Mouse (Mus musculus) frontal cortex, adult 2 months (tissue): ENCODE measurements around the gene Cobl. TPM values are rescaled to one million over a fixed set of nuclear protein-coding genes. Genes with fewer than 3 reads are reported as not detected.

Experiments
- DNase-seq, 2 experiments: peaks; one replicate each; pipeline ENCODE4 v3.0.0; 2022; ENCODE audit warnings: low spot score in 1 of 2; ENCODE audit errors: extremely low spot score in 1 of 2
- polyA plus RNA-seq: library from polyadenylated mRNA; depleted of rRNA; stranded (reverse); fragments of >200 nt; gene quantifications from 2 replicates; pipeline ENCODE4 v1.2.3, GENCODE M21; 2012

Cobl gene
- polyA plus RNA-seq, 1 experiment: 33.1 TPM

DNA sequence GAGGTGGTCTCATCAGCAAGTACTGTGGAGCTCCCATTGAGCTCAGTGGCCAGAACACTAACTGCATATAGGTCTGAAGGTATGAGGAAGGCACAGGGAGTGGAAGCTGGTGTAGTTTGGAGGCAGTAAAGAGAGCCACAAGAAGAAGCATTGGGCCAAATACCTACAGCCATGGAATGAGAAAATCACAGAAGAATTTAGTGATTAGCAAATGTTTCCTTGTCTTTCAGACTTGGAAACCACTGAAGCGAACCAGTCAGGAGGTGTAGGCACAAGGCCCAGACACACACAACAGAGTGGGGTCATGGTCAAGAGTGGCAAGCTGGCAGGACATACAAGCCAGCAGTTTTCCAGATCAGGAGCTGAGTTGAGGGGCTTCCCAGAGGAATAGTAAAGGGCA is 230.6 kb downstream of the Cobl start:
- DNase-seq: no peak

DNA sequence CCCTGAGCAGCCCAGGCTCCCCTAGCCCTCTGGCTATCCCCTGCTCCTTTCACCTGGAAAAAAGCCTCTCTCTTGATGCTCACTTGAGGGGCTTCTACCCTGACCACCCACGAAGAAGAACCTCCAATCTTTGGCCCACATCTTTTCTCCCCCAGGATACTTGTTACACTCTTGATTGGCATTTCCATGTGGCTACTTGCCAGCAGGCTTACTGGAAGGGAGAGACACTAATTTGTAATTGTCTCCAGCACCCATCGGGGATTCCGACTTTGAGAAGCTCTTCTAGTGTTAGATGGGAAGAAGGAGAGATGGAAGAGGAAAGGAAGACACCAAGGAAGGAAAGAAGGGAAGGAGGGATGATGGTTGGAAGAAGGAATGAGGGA is 232.0 kb downstream of the Cobl start:
- peak in 1 of 2 experiments; percentile 20 for DNase-seq

DNA sequence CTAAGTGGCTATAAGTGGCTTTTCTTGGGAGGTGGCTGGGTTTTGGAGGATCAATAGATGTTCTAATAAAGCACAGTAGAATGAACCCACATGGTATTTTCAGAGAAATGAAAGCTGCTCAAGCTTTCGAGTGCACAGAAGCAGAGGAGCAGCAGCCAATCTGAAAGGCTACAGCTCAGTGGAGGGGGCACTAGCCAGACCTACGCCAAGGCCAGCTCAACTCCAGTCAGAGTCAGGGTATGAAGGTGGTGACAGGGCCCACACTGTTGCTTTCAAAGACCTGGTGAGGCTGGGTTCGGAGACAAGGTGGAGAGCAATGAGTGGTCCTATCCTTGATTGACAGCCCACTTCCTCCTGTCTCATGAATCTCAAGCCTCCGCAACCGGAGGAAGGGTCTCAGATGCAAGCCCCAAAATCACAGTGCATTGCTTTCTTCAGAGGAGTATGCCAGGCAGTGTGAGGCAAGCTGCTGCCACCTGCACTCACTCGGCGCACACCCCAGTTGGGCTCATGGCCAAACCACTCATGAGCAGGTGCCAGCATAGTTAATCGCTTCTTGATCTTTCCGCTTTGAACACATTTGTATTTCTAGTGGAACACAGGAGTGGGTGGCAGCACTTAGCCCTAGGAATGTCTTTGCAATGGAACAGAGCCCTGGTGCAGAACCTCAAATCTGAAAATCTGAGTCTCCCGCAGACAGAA is 232.6 kb downstream of the Cobl start:
- peak; percentile 46 to 82 for DNase-seq

DNA sequence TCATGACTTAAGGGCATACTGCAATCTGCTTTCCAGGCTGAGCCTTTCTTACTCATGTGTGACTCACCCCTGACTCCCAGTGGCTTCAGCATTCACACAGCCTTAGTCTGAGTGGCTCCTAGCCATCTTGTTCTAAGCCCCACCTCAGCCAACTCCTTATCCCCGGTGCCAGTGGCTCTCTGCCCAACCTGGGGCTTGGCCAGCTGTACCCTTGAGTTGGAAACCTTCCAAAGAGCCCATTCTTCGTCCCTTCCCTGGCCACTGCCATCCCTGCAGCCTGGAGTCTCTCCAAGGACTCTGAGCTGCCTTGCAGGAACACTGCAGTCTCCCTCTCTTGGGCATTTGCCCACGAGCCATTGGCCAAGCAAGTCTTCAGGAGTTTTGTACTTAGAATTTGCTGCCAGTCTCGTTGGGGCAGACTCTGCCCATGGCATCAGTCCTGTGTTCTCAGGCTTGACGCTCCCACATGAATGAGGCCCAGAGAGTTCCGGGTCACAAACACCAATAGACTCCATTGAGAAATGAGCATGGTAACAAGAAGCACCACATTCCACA is 233.2 kb downstream of the Cobl start:
- DNase-seq: peak; percentile 47 to 82

DNA sequence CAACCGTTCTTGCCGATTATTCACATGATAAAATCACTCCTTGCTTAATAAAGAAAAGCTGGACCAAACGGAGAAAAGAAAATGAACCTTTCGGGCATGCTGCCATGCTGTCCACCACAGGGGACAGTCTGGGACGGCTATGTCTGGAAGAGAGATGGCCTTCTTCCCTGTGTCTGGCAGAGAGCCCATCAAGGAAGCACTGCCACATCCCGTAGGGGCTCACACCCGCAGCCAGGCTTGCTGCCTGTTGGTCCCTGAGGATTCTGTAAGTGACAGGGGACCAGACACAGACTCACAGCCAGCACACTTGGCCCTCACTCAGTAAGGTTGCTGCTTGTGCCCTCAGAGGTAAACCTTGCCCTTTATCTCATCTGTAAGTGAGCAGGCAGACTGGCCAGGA is 235.3 kb downstream of the Cobl start:
- DNase-seq: no peak

DNA sequence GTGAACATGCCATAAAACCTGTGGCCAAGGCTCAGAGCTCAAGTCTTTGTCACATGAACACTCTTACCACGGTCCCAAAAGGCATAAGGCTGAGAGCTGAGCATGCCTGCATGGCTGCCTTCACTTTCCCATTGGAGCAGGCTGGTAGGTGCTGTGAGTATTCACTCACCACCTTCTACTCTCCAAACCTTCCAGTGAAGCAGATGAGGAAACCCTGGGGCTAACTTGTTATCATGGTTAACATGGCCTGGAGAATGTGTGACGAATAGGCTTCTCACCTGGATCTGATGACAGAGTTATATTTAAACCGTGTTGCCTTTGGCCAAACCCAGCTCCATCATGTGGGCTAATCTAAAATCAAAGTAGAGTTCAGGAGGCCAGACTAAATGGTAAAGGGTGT is 237.4 kb downstream of the Cobl start:
- DNase-seq: no peak

DNA sequence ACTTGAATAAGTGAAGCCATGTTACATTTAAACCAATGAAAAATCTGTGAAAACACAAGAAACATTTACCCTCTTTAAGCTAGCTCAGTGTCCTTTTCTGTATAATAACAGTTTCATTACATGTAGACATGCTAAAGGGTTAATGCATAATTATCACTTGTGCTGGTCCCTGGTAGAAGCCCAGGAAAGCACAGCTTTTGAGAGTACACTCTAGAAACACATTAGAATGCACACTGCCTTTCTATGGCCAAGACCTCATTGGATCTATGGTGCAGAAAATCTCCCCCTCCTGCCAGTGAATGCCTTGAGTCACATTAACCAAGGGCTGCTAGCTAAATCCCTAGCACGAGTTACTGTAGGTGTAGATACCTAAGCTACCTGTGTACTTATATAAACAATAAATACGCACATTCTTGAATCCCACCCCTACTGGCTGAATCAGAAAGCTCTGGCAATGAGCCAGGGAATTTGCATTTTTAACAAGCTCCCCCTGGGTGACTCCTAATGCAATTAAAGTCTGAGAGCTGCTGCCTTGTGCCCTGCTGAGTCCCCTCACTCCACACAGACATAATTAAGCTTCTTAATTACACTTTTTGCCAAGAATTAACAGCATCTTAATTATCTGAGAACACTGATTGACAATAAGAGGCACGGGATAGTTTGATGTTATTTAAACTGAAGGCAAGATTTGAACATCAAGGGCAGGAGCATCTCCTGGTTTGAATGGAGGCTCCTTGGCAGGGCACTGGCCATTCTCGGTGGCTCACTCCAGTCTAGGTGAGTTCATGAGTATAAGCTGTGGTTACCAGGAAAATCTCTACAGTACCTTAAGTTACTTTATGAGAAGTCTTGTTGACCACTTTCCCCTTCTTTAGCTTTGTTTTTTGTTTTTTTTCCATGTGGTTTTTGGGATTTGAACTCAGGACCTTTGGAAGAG is 244.9 kb downstream of the Cobl start:
- no peak for DNase-seq

DNA sequence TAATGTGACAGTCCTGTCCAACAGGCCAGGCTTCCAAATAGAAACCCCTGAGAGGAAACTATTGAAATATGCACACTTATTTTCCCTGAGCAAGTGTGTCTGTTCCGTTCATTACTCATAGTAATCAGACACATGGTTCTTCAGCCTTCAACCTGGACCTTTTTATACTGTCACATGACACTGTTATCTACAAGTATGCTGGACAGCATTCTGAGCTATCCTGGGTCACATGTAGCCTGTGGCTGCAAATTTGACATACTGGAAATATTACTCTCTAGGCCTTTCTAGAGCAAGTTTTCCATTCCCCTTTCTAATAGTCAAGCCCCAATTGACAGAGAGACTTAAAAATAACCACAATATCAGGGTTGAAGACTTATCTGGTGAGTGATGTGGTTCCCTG is 247.9 kb downstream of the Cobl start:
- DNase-seq: no peak

DNA sequence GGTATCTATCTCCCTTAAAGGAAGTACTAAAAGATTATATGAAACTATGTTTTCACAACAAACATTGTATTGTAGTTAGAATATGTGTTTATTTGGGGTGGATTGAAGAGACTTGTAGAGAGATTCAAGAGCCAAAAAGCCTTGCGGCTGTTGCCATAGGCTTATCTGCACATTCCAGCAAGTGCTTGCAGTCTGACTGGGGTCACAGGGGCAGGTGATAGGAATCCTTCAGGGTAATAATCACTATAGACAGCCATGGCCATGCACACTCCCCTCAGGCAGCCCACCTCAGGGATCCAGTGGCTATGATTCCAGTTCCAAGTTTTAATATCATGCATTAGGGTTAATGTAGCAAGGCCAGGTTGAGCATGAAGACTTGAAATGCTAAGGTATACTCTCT is 249.2 kb downstream of the Cobl start:
- DNase-seq: no peak

DNA sequence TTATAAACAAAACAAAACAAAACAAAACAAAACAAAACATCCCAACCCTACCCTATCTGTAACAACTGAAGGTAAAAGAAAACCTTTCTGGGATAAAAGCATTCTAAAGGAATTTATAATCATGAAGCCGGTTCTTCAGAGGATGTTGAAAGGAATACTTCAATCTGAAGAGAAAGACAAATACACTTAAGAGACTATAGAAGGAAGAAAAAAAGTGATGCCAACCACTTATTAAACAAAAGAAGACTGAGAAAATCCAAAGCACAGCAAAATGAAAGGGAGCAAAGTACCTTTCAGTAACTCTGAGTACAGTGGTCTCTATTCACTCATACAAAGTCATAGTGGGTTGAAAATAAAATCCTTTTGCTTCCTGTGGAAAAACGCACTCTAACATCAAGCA is 256.2 kb downstream of the Cobl start:
- no peak for DNase-seq

DNA sequence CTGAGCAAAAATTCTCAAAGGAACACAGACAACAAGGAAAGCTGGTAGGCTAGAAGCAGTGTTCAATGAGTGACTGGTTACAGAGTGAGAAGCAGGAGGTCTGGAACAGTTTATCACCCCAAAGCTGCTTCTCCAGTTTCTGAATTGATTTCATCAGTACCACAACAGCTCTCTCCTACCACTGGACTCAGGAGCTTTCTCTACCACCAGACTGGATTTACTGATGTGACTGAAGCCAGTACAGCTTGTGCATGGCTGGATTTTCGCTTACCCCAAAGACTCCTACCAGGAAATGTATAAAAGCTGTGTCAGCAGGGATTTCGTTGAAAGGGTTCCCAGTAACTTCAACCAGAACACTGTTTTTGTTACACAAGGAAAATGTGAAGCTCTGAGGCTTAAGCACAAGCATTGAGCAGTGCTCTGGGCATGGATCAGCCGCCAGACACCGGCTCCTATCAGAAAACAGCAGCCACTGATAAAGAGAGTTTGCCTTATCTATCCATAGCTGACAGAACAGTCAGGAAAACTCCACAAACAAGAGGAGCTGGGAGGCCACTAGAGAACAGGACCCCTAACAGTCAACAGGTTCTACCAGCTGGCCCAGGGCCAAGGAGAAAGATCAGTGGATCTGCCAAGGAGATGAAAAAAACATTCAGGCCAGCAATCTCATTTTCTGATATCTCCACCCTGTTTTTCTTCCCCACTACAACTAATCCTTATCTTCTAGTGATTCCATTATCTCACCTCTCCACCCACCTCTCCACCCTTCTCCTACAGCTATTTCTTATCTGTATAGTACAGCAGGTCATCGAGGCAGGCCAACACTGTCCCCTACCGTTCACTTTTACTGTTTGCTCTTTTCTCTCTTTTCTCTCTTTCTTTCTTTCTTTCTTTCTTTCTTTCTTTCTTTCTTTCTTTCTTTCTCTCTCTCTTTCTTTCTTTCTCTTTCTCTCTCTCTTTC is 259.3 kb downstream of the Cobl start:
- DNase-seq: no peak

DNA sequence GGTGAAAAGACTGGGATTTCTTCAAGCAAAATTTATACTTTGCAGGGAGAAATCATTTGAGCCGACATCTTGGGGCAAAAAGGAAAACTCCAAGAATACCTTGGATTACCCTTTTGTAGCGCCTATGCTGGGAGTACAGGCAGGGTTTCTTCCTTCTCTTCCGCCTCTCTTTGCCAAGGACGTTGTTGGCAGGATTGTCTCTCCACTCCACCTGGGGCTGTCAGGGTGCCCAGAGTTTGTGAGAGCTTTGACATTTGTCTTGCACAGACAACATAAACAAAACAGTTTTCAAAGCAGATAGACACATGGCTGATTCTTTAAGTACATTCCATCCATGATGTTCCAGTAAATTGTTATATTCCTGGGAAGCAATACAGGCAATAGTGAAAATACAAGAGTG is 265.3 kb downstream of the Cobl start:
- DNase-seq: no peak

DNA sequence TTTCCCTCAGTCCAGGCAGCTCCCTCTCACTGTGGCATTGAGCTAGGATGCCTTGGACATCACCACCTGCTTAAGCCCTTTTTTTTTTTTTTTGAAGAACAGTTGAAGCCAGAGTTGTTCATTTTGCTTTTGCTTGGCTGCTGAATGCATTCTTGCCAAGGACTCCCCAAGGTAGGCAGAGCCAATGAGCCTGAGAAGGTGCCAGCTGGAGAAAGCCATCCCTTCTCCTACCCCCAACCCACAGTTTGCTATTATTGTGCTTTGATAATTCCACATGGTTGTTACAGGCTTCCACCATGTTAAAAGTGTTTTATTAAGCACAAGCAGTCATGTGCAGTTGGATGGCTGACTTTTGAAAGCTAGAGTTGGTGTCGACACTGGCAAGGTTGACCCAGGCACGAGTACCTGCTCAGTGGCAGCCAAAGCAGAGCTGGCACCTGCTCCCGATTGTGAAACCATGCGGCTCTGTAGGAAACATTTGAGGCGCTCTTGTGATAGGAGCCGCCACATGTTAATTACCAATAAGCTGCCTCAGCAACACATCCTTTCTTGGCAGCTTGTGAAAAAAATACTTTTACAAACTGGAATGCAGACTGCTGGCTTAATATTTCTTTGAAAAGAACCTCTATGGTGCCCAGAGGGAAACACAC is 265.9 kb downstream of the Cobl start:
- DNase-seq: no peak

DNA sequence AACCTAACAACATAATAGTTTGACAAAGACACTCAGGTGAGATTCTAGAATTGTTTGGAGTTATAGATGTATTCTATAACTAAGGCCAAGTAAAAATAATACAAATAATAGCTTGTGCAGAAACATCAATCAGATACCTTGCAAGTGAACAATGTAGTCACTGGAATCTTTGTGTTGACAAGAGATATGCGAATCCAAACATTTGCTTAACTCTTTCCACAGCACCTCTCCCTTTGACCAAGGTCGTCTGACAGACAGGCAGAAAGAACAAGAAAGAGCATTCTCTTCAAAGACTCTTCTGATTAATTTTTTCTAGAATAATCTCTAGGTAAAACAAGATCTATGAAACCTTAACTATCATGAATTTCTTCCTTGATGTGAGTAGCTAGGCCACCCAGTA is 266.7 kb downstream of the Cobl start:
- DNase-seq: no peak

DNA sequence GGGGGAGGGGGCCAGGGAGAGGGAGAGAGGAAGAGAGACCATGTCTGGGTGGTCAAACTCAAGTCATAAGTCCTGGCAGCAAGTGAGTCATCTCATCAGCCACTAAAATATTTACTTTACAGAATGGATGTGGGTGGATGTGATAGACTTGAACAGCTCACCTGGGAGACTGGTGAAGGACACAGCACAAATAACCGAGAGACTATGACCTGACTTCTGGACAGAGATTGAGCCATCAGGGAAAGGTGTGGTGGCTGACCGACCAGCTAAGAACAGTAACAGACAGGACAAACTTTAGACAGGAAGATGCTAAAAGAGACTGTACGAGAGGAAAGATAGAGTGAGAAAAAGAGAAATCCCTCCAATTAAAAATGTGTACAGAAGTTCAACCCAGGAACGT is 267.2 kb downstream of the Cobl start:
- DNase-seq: no peak

DNA sequence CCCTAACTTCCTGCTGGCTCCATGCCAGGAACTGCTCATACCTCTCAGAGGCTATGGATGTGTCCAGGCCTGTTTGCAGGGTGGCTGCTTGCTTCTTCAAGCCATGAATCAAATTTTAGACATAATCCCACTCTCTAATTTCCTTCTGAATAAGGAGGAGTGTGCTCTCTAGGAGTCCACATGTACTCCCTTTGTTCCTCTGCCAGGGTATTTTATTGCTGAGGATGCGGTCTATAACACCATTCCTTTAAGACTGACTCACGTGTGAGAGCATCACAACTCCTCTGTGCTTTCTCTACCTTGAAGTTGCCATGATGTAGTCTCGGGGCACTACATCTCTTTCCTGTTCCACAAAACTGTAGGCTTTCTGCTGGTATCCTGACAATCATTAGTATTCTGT is 269.4 kb downstream of the Cobl start:
- no peak for DNase-seq

DNA sequence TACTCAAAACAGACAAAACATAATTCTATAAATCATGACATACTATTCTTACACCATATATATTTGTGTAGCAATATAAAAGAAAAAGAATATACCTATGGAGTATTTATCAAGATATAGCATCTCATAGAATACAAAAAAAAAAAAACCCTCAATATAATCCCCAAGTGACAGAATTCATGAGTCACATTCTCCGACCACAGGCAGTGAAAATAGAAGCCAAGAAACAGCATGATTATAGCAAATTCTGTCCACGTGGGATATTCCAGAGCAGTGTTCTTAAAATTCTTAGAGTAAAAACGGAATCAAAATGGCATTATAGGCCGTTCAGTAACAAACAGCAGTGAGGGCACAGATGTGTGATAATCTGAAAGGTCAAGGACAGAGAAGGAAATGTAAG is 271.4 kb downstream of the Cobl start:
- DNase-seq: no peak

DNA sequence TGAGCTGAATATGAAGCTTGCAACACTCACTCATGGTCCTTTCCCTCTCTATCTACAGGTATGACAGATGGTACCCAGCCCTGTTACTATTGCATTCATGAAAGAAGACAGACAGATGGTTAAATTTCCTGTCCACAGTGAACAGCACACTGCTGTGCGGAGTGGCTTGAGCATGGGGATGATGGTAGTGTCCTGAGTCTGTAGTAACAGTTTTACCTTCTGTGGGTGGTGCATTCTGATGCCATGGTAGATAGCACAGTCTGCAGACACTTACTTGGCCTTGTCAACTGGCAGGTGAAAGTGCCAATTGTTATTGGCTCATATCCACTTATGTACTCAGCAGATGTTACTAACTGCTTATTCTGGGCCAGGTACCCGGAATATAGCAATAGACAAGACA is 273.4 kb downstream of the Cobl start:
- no peak for DNase-seq

DNA sequence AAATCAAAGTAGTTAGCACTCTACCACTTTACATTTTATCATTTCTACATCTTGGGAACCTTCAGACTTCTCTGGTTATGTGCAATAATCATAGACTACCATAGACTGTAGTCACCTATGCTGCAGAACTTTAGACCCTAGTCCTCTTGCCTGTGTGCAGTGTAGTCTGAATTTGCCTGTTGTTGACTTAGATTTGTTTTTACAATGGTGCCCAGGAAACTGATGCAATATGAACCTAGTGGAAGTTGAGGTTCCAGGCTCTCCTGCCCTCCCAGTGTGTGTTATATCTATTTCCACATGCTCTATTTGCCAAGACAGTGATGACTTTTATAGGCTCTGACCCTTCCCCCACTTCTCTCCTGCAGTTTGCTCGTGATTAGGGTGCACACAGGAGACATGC is 274.3 kb downstream of the Cobl start:
- no peak for DNase-seq
